Mouse (Mus musculus) CH12F3 (cell line): ENCODE data around the gene Hoxb13.

Source experiments
- in situ Hi-C: fragments of 300-500 bp; cut with MboI; formaldehyde crosslinking; loops from 2 replicates; pipeline ENCODE4 v1.14.3; 2020; ENCODE audit warnings: low sequenced_read_pairs

Gene Hoxb13

DNA sequence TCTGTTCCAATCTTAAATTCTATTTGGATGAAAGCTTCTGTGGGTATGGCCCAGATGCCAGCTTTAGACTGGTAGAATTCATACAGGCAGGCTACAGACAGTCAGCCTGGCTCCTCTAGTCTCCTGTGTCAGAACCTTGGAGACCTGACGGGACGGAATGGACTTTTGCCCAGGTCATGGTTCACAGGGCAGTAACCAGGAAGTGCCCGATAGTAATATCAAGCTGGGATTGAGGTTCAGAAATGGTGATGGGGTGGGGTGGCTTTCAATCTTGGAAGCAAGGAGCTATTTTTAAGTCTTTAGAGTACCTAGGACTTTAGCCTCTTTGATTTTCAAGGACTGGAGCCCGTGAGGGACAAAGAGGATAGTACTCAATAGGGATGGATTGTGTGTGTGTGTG, 6.8 kb upstream of the Hoxb13 start:
- in situ Hi-C loops = no loop called here

GRCm38 (mm10) chr11:96189810-96190522, 4.2 kb upstream of the Hoxb13 start:
- in situ Hi-C loops = loop anchor here (10.0 kb wide), 1 partner anchor 45 kb away; no protein-coding TSS in a partner anchor

GRCm38 (mm10) chr11:96191132-96191531, 3.0 kb upstream of the Hoxb13 start:
- in situ Hi-C loops = loop anchor here (10.0 kb wide), 1 partner anchor 46 kb away; no protein-coding TSS in a partner anchor

DNA sequence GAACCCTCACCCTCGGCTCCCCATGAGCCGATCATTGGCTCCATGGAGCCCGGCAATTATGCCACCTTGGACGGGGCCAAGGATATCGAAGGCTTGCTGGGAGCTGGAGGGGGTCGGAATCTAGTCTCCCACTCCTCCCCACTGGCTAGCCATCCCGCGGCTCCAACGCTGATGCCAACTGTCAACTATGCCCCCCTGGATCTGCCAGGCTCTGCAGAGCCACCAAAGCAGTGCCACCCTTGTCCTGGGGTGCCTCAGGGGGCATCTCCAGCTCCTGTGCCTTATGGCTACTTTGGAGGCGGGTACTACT, 240 bp downstream of the Hoxb13 start:
- in situ Hi-C loops = loop anchor here (10.0 kb wide), 1 partner anchor 50 kb away; no protein-coding TSS in a partner anchor

GRCm38 (mm10) chr11:96194961-96195640, 985 bp downstream of the Hoxb13 start:
- in situ Hi-C loops = loop anchor here (10.0 kb wide), 1 partner anchor 50 kb away; no protein-coding TSS in a partner anchor

DNA sequence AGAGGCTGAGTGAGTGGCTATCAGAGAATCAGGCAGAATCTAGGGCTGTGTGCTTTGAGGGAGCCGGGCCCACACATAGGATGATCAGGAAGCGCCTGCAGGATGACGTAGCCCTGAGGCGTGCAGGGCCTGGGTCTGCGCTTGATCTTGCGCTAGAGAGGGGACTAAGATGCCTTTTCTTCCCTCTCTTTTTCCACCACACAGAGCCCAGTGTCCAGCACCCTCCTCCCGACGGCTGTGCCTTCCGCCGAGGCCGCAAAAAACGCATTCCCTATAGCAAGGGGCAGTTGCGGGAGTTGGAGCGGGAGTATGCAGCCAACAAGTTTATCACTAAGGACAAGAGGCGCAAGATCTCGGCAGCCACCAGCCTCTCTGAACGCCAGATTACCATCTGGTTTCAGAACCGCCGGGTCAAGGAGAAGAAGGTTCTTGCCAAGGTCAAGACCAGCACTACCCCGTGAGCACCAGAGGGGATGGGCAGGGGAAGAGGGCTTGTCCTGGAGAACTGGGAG, 1.7 kb downstream of the Hoxb13 start:
- in situ Hi-C loops = loop anchor here (10.0 kb wide), 1 partner anchor 51 kb away; no protein-coding TSS in a partner anchor

- in situ Hi-C loops = loop anchor here (10.0 kb wide), 1 partner anchor 54 kb away; no protein-coding TSS in a partner anchor
Observed at GRCm38 (mm10) chr11:96198642-96199041, 4.5 kb downstream of the Hoxb13 start.

GRCm38 (mm10) chr11:96199181-96200086, 5.3 kb downstream of the Hoxb13 start:
- in situ Hi-C loops = loop anchor here (10.0 kb wide), 1 partner anchor 55 kb away; no protein-coding TSS in a partner anchor

GRCm38 (mm10) chr11:96200183-96200655, 6.1 kb downstream of the Hoxb13 start:
- in situ Hi-C loops = no loop called here

- in situ Hi-C loops = no loop called here
Observed at GRCm38 (mm10) chr11:96201741-96202140, 7.6 kb downstream of the Hoxb13 start.

DNA sequence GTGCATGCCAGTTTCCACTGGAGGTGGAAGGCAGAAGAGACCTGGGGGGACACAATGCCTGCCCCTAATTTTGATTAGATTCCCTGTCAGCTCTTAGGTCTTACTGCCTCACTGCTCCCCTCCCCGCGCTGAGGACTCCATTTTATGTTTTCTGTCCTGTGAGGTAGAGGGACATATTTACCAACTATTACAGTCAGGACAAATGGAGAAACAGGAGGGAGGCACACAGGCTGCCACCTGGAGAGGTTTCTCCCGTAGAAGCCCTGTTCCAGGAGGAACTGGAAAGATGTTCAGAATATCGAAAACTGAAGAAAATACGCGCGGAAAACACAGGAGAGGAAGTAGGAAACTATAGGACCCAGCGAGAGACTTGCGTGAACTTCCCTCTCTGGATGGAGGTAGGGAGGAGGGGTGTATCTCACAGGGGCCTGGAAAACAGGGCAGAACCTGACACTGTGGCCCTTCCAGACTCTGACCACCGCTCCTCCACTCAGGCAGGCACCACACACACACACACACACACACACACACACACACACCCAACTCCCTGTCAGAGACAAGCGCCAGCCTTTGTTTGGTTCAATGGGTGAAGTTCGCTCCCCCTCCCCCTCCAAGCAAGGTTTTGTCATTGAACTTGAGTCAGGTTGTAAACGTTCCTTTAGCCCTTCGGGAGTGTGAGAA, 8.4 kb downstream of the Hoxb13 start:
- in situ Hi-C loops = no loop called here

DNA sequence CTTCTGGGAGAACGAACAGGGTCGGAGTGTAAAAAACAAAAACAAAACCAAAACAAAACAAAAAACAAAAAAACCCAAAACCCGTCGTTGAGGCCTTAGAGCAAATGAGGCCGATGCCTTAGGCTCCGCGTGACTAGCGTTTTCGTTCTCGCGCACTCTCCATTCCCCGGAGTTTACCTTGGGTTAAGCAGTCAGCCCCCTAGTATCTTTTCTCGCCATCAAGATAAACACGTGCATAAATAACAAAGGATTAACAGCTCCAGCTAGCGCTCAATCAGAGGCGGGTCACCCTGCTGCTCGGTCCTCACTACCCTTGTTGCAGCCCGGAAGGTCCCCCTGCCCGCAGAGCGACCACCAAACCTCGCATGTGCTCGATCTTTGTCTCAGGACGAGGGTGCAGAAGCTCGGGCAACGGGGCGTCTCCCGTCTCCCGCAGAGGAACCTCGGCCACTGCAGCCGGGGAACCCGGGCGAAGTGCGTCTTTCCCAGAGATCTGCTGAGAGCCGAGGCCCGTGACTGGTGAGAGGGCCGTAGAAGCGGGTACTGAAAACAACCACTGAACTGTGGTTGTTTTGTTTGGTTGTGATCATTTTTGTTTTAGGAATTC, 9.2 kb downstream of the Hoxb13 start:
- in situ Hi-C loops = no loop called here

DNA sequence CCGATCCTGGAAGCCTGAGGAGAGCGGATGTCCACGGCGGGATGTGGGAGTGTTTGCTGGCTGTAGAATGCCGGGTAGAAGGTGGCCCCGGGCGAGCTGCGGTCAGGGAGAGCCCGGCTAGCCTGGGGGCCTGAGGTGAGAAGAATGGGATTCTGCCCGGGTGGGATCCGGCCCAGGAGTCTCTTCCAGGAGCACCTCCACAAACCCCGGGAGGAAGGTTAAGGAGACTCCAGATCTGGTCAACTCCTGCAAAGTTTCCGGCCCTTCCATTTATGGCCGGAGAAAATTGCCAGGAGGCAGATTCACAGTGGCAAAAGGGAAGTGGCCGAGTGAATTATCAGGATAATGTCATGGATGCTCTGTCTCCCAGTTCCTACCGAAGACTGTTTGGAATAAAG, 9.7 kb downstream of the Hoxb13 start:
- in situ Hi-C loops = no loop called here

DNA sequence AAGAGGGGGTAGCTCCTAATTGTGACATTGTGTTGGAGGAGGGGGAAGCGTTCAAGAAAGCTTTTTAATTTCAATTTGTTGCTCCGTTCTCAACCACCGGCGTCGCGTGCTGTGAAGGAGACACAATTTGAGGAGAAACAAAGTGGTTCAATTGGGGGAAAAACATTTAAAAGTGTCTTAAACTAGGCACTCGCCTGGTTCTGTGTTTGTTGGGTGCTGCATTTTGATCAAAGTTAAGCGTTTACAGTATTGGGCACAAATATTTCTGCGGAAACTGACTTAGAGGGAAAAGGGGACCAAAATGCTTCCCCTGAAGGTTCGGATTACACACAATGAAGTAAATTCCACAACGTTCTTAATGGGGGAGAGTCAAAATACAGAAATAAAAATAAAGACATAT, 10.2 kb downstream of the Hoxb13 start:
- in situ Hi-C loops = no loop called here

DNA sequence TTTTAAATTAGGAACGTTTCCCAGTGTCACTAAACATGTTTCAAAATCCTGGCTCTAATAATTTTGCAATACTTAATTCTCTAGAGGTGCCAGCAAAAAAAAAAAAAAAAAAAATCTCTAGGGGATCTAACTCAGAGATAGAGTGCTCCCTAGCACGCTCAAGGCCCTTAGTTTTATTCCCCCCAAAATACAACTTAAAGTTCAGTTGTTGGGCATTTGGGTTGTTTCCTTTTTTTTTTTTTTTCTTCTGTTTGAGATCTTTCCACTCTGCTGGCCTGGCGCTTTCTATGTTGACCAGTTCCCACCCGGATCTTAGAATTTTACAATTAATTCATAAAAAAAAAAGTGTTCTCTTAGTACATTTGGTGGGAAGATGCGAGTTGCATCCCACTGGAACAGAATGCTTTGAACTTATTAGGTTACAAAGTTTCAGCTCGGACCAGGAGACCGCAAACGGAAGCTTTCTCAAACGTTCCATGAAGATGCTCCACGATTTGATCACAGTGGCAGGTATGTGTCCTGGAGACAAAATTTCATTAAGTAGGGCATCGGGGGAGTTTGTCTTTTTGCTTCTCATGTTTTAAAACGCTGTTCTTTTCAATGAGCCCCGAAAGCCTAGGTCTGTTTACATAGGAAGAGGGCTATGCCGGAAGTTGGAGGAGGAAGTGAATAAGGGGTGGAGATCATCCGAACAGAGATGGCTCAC, 11.5 kb downstream of the Hoxb13 start:
- in situ Hi-C loops = no loop called here

DNA sequence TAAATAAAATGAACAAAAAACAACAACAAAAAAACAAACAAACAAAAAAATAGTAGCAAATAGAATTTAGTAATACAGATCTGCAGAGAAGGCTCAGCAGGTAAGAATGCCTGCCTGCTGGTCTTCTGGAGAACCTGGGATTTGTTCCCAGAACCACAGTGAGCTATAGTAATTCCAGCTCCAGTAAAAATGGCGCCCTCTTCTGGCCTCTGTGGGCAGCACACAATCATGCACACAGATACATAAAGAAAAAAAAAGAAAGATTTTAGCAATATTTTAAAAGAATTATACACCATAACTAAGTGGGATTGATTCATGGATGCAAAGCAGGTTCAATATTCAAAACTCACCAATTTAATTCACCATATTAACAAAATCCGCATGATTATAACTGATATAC, 29.7 kb downstream of the Hoxb13 start:
- in situ Hi-C loops = no loop called here

DNA sequence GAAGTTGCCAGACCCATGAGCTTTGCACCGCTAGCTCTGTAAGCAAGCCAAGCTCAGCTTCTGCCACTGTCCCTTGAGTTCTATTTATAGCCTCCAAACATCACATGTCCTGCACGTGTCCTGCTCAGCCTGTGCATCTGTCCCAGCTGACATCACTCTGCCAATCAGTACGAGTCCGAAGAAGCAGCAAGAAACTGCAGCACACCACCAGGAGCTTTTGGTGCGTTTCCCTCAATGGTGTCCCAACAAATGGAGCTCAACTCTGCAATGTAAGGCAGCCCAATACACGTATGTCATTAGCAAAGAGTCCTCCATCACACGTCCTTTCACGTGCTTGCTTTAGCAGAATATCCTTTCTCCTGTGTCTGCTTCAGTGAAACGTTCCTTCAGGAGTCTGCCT, 33.6 kb downstream of the Hoxb13 start:
- in situ Hi-C loops = no loop called here

GRCm38 (mm10) chr11:96234906-96235305, 40.8 kb downstream of the Hoxb13 start:
- in situ Hi-C loops = loop anchor here (10.0 kb wide), 2 partner anchors 90 to 140 kb away; no protein-coding TSS in a partner anchor

DNA sequence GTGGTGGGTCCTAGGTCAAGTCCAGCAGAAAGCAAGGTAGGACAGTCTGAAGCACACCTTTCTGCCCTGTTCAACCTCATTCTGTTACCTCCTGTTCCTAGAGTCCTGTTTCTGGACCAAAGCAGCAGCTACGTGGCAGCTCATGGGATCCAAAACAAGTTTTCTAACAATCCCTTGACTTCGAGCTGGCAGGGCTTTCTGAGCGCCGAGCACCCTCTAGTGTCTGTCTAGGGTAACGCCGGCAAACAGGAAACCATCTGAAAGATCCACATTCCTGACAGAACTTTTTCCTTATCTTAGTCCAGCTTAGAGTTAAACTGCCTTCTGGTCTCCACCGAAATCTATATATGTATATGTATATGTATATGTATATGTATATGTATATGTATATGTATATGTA, 46.1 kb downstream of the Hoxb13 start:
- in situ Hi-C loops = no loop called here
